Mouse (Mus musculus): ENCODE results near the gene 1110008L16Rik. TPM values are rescaled to one million over a fixed set of nuclear protein-coding genes. Genes with fewer than 3 reads are reported as not detected.

Gene 1110008L16Rik
- total RNA-seq (2023): 10.6 to 11.9 TPM (median 11.6 TPM) in 4 replicates

DNA sequence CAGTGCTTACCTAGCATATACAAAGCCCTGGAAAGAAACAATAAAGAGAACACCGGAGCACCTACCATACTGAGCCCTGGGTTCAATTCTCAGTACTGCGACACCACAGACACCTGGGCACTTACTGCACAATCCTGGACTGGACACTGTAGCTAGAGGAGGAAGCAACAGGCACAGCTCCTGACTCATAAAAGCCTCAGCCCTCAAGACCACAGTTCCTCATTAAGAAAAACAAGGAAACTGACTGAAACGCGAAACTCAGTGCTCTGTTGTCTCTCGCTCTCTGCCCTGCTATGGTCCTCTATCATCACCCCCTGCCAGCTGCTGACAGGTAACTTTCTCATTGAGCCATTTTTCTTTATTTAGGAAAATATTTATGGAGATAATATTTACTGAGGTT, at the start of gene 1110008L16Rik:
1110008L16Rik (plus strand) TSS at position 242 of the 400 bp plus-strand sequence.

GRCm38 (mm10) chr12:55302485-55303441, 3.4 kb downstream of the 1110008L16Rik start, which contains the start of gene Ppp2r3c:
Ppp2r3c (minus strand) TSS chr12:55302998.

DNA sequence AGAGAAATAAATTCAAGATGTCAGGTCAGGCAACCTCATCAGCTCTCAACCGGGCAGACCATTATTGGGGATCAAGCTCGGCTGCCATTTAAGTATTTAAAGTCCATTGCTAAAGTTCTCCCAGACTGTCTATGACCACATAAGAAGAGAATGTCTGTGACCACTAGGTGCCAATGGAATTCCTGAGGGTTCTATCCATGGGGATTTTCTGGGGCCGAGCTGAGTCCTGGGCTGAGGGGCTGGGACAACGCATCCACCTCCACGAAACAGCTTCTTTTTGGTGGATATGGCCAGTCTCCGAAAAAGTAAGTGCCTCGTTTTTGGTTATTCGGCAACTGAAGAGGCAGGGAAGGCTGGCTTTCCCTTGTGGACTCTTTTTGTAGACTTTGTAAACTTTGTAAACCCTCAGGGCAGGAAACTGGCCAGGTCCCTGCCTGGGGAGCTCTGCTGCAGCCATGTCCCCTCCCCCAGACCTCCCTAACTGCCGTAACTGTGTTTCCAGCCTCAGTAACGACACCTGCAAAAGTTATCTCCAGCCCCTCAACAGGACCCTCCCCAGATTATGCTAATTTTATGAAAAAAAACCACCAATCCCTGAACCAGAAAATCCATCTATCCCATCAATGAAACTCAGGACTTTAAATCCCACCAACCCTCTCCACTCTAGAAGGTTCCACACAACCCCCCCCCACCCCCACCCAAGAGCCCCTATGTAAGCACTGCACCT, 84.8 kb downstream of the 1110008L16Rik start, which contains the start of gene Psma6:
Psma6 (plus strand) TSS at position 200 of the 727 bp plus-strand sequence.

Other genes starting within 250 kb of the 1110008L16Rik start
- gene 2700097O09Rik, start 219.5 kb upstream of the 1110008L16Rik start, total RNA-seq (2023): 5.3 to 10.0 TPM (median 6.5 TPM) in 4 replicates
- 56.5 to 81.8 TPM (median 77.5 TPM) in 4 replicates for gene Srp54a, start 219.3 kb upstream of the 1110008L16Rik start, total RNA-seq (2023)
- gene Fam177a, start 175.1 kb upstream of the 1110008L16Rik start, total RNA-seq (2023): 6.9 to 9.1 TPM in 2 of 4 replicates, not detected in the others
- gene Srp54b, start 144.5 kb upstream of the 1110008L16Rik start, total RNA-seq (2023): 49.7 to 59.9 TPM (median 53.8 TPM) in 4 replicates
- gene 1700047I17Rik2, start 100.0 kb upstream of the 1110008L16Rik start, total RNA-seq (2023): 4.5 to 10.9 TPM (median 9.8 TPM) in 3 of 4 replicates, not detected in the other
- 20.3 to 28.0 TPM (median 23.3 TPM) in 4 replicates for gene Srp54c, start 69.4 kb upstream of the 1110008L16Rik start, total RNA-seq (2023)
- gene Ppp2r3c, start 3.4 kb downstream of the 1110008L16Rik start, total RNA-seq (2023): 18.8 to 27.6 TPM (median 21.5 TPM) in 4 replicates
- 86.9 to 95.3 TPM (median 89.5 TPM) in 4 replicates for gene Psma6, start 84.6 kb downstream of the 1110008L16Rik start, total RNA-seq (2023)
- 236 to 348 TPM (median 258 TPM) in 4 replicates for gene Nfkbia, start 193.1 kb downstream of the 1110008L16Rik start, total RNA-seq (2023)